Mouse (Mus musculus): ENCODE measurements around the gene Sh3gl2.

The Sh3gl2 gene

GRCm38 (mm10) chr4:85319092-85319491, 114.2 kb downstream of the Sh3gl2 start:
- DNase-seq: no peak

- no peak for DNase-seq
Measured at GRCm38 (mm10) chr4:85325454-85325853, 120.5 kb downstream of the Sh3gl2 start.

- no peak for DNase-seq
Measured at GRCm38 (mm10) chr4:85326052-85326451, 121.1 kb downstream of the Sh3gl2 start.

GRCm38 (mm10) chr4:85334688-85335200, 129.8 kb downstream of the Sh3gl2 start:
- DNase-seq: no peak

GRCm38 (mm10) chr4:85336356-85336755, 131.4 kb downstream of the Sh3gl2 start:
- DNase-seq: no peak

- no peak for DNase-seq
Measured at GRCm38 (mm10) chr4:85339126-85339525, 134.2 kb downstream of the Sh3gl2 start.

GRCm38 (mm10) chr4:85340686-85341085, 135.8 kb downstream of the Sh3gl2 start:
- no peak for DNase-seq

GRCm38 (mm10) chr4:85345911-85346310, 141.0 kb downstream of the Sh3gl2 start:
- no peak for DNase-seq

- no peak for DNase-seq
Measured at GRCm38 (mm10) chr4:85348079-85348643, 143.2 kb downstream of the Sh3gl2 start.

- no peak for DNase-seq
Measured at GRCm38 (mm10) chr4:85362661-85363060, 157.7 kb downstream of the Sh3gl2 start.

- DNase-seq: no peak
Measured at GRCm38 (mm10) chr4:85363205-85363604, 158.3 kb downstream of the Sh3gl2 start.

GRCm38 (mm10) chr4:85371036-85371435, 166.1 kb downstream of the Sh3gl2 start:
- no peak for DNase-seq

- no peak for DNase-seq
Measured at GRCm38 (mm10) chr4:85374801-85375200, 169.9 kb downstream of the Sh3gl2 start.

- no peak for DNase-seq
Measured at GRCm38 (mm10) chr4:85376187-85376586, 171.3 kb downstream of the Sh3gl2 start.

- DNase-seq: no peak
Measured at GRCm38 (mm10) chr4:85376610-85377009, 171.7 kb downstream of the Sh3gl2 start.

- no peak for DNase-seq
Measured at GRCm38 (mm10) chr4:85385241-85385640, 180.3 kb downstream of the Sh3gl2 start.

- no peak for DNase-seq
Measured at GRCm38 (mm10) chr4:85387676-85388075, 182.8 kb downstream of the Sh3gl2 start.

GRCm38 (mm10) chr4:85391795-85392194, 186.9 kb downstream of the Sh3gl2 start:
- peak; percentile 29 for DNase-seq

GRCm38 (mm10) chr4:85398765-85399164, 193.8 kb downstream of the Sh3gl2 start:
- no peak for DNase-seq

GRCm38 (mm10) chr4:85402823-85403222, 197.9 kb downstream of the Sh3gl2 start:
- DNase-seq: peak; percentile 85

GRCm38 (mm10) chr4:85404424-85405194, 199.7 kb downstream of the Sh3gl2 start:
- DNase-seq: peak; percentile 77

- no peak for DNase-seq
Measured at GRCm38 (mm10) chr4:85405276-85405675, 200.3 kb downstream of the Sh3gl2 start.

- DNase-seq: no peak
Measured at GRCm38 (mm10) chr4:85416466-85416865, 211.5 kb downstream of the Sh3gl2 start.

GRCm38 (mm10) chr4:85420429-85420828, 215.5 kb downstream of the Sh3gl2 start:
- DNase-seq: no peak
